Mouse (Mus musculus) T-helper 17 cell (primary cell): ENCODE measurements around the gene Olfr524.

Source experiments
- in situ Hi-C, 2 experiments: fragments of 300-600 bp; cut with MboI, MseI; formaldehyde crosslinking; loops; 1 replicate in 1 of 2; 2 replicates in 1 of 2; pipeline ENCODE4 v1.15.1; 2025; ENCODE audit warnings: high pct_unique_total_duplicates in 2 of 2

Gene Olfr524

GRCm38 (mm10) chr7:140186646-140187620 is 18.8 kb downstream of the Olfr524 start:
- in situ Hi-C loops = no loop called here

GRCm38 (mm10) chr7:140184206-140184605 is 21.6 kb downstream of the Olfr524 start:
- in situ Hi-C loops = no loop called here

DNA sequence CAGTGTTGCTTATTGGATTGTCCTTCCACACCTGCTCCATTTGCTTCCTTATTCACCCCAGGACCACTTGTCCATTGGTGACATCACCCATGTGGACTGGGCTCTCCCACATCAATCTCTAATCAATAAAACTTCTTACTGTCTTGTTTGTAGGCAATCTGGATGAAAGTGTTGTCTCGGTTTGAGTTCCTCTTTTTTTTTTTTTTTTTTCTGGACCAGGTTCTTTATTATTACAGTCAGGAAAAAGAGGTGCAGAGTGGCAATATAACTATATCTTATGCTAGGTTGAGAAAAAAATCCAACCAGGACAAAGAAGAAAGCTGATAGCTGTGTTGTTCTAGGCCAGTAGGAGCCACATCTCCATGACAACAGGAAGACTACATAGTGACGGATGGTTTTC is 25.1 kb downstream of the Olfr524 start:
- in situ Hi-C loops = no loop called here

DNA sequence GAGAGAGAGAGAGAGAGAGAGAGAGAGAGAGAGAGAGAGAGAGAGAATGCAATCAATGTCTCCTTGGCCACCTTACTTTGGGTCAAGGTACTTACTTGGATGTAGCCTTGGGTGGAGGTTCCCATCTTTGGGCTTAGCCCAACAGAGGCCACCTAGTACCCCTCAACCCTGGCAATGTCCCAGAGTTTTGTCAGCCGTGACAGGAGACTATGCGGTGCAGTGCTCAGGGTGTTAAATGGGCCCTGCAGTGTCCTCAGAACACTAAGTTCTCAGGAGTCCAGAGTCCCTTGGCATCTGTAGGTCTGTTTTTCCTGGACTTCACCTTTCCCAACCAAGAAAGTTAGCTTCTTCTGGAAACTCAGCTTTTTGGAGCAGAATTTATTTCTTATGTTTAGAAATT is 26.6 kb downstream of the Olfr524 start:
- in situ Hi-C loops = loop anchor here in 1 of 2 experiments (5.0 kb wide), 1 partner anchor 633 kb away; no protein-coding TSS in a partner anchor

DNA sequence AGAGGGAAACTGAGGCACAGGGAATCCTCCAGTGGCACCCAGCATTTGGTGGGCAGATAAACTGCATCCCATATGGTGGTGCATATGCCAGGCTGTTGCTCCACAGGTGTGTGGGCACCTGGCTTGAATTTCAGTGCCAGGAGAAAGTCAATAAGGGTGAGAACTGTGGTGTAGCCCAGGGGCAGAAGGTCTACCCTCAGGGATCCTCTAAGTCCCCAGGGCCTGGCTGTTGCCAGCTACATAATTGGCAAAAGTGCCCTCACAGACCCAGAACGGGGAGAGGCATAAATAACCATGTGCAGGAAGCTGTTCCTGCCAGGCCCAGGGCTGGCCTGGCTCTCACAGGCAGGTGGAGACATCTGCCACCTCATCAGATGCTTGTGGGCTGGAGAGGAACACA is 32.8 kb downstream of the Olfr524 start, which contains the start of gene Olfr523:
Gene Olfr523, plus strand, starts transcription at position 282 of the 400 bp plus-strand sequence.
- in situ Hi-C loops = no loop called here

GRCm38 (mm10) chr7:140170863-140171262 is 34.9 kb downstream of the Olfr524 start:
- in situ Hi-C loops = no loop called here

GRCm38 (mm10) chr7:140169386-140169785 is 36.4 kb downstream of the Olfr524 start:
- in situ Hi-C loops = no loop called here

DNA sequence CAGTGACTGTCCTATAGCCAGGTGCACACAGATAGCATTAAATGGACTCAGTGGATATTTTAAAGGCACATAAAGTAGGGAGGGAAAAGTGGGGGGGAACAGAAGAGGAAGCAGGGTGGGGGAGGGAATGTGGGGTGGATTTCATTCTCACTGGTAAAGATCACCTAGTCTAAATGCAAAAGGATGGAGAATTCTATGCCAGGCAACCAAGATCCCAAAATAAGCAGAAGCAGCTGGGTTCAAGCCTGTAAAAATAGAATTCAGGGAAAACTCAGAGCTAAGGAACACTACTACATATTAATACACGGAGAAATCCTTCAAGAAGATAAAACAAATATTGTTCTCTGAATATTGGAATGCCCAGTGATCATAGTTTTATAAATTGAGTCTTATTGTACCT is 37.8 kb downstream of the Olfr524 start:
- in situ Hi-C loops = no loop called here

DNA sequence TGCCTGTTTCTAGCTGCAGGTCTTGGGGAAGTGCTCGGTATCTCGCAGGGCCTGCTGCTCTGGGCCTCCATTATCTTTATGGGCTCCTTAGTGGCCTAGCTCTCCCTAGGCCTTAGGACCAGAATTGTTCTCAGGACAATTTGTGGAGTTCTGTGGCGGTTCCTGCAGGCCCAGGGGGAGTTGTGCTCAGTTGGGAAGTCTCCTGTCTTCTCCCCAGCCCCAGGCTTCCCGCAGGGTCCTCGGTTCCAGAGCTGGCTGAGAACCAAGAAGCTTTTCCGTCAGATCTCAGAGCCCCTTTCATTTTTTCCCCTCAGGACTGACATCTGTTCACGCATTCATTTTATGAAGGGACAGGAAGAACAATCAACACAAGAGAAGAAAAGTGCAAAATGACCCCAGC is 41.1 kb downstream of the Olfr524 start, which contains the start of gene Olfr522:
Gene Olfr522, minus strand, starts transcription at position 101 of the 400 bp plus-strand sequence.
- in situ Hi-C loops = no loop called here

DNA sequence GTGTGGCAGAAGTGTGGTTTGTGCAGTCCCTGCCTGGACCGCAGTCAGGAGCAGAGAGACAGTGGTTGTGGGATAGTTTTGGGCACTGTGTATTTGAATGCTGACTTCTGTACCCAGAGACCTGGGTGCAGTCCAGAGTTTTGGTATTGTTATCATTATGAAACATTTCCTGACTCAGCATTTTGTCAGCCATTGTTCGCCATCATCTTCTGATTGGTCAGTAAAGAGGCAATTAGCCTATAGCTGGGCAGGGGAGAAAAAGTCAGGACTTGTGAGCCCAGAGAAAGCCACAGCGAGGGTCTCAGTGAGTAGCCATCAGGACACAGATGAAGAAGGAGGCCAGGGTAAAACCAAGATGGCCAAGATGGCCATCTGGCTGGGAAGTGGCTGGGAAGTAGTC is 45.4 kb downstream of the Olfr524 start:
- in situ Hi-C loops = no loop called here

- in situ Hi-C loops = no loop called here
Observed at GRCm38 (mm10) chr7:140154218-140154927, 51.4 kb downstream of the Olfr524 start, which contains the start of gene Sprn. TSS of gene Sprn (minus strand) at chr7:140154877.

- in situ Hi-C loops = no loop called here
Observed at GRCm38 (mm10) chr7:140153829-140154217, 51.9 kb downstream of the Olfr524 start.

GRCm38 (mm10) chr7:140153383-140153782 is 52.4 kb downstream of the Olfr524 start:
- in situ Hi-C loops = no loop called here
